Mouse (Mus musculus) cerebellum, postnatal 14 days (tissue): ENCODE data around the gene Dusp1.
A peak's percentile ranks its signal among the peaks of the same experiment; 100 is the strongest.

Source experiments
- DNase-seq, 2 experiments: peaks; one replicate each; pipeline ENCODE4 v3.0.0; 2021; ENCODE audit warnings: mixed read lengths in 2 of 2

The Dusp1 gene

GRCm38 (mm10) chr17:26560526-26561289 lies 1.2 kb downstream of the Dusp1 start:
- DNase-seq, result peak in 1 of 2 experiments; percentile 36

- DNase-seq, result no peak
Observed at GRCm38 (mm10) chr17:26553033-26553432, 8.9 kb downstream of the Dusp1 start.

GRCm38 (mm10) chr17:26551104-26551503 lies 10.8 kb downstream of the Dusp1 start:
- DNase-seq, result no peak

- no peak for DNase-seq
Observed at GRCm38 (mm10) chr17:26549148-26549809, 12.6 kb downstream of the Dusp1 start.

- DNase-seq, result no peak
Observed at GRCm38 (mm10) chr17:26548566-26548965, 13.4 kb downstream of the Dusp1 start.

GRCm38 (mm10) chr17:26547771-26548170 lies 14.2 kb downstream of the Dusp1 start:
- DNase-seq, result no peak

- no peak for DNase-seq
Observed at GRCm38 (mm10) chr17:26544319-26544963, 17.5 kb downstream of the Dusp1 start.

- DNase-seq, result peak; percentile 60 to 72
Observed at GRCm38 (mm10) chr17:26540083-26540482, 21.8 kb downstream of the Dusp1 start.

- DNase-seq, result no peak
Observed at GRCm38 (mm10) chr17:26537722-26538471, 24.0 kb downstream of the Dusp1 start.

- no peak for DNase-seq
Observed at GRCm38 (mm10) chr17:26535251-26536136, 26.4 kb downstream of the Dusp1 start.

GRCm38 (mm10) chr17:26534695-26535094 lies 27.2 kb downstream of the Dusp1 start:
- no peak for DNase-seq

GRCm38 (mm10) chr17:26533871-26534372 lies 28.0 kb downstream of the Dusp1 start:
- DNase-seq, result no peak

- DNase-seq, result no peak
Observed at GRCm38 (mm10) chr17:26532476-26533045, 29.4 kb downstream of the Dusp1 start.

GRCm38 (mm10) chr17:26531395-26532027 lies 30.4 kb downstream of the Dusp1 start:
- DNase-seq, result no peak

GRCm38 (mm10) chr17:26530590-26531081 lies 31.3 kb downstream of the Dusp1 start:
- DNase-seq, result no peak

- DNase-seq, result no peak
Observed at GRCm38 (mm10) chr17:26529791-26530241, 32.1 kb downstream of the Dusp1 start.

GRCm38 (mm10) chr17:26528751-26529150 lies 33.2 kb downstream of the Dusp1 start:
- DNase-seq, result no peak

- DNase-seq, result no peak
Observed at GRCm38 (mm10) chr17:26527291-26527690, 34.6 kb downstream of the Dusp1 start.

- DNase-seq, result peak; percentile 76 to 77
Observed at GRCm38 (mm10) chr17:26525316-26525715, 36.6 kb downstream of the Dusp1 start.

GRCm38 (mm10) chr17:26524801-26525200 lies 37.1 kb downstream of the Dusp1 start:
- DNase-seq, result no peak

GRCm38 (mm10) chr17:26524316-26524715 lies 37.6 kb downstream of the Dusp1 start:
- no peak for DNase-seq
